Mouse (Mus musculus) layer of hippocampus, adult 11-12 months (tissue): ENCODE results near the gene Stk38l.

ENCODE experiments used
- DNase-seq: peaks from one replicate; pipeline ENCODE4 v3.0.0; 2022; ENCODE audit warnings: low spot score

Stk38l gene

DNA sequence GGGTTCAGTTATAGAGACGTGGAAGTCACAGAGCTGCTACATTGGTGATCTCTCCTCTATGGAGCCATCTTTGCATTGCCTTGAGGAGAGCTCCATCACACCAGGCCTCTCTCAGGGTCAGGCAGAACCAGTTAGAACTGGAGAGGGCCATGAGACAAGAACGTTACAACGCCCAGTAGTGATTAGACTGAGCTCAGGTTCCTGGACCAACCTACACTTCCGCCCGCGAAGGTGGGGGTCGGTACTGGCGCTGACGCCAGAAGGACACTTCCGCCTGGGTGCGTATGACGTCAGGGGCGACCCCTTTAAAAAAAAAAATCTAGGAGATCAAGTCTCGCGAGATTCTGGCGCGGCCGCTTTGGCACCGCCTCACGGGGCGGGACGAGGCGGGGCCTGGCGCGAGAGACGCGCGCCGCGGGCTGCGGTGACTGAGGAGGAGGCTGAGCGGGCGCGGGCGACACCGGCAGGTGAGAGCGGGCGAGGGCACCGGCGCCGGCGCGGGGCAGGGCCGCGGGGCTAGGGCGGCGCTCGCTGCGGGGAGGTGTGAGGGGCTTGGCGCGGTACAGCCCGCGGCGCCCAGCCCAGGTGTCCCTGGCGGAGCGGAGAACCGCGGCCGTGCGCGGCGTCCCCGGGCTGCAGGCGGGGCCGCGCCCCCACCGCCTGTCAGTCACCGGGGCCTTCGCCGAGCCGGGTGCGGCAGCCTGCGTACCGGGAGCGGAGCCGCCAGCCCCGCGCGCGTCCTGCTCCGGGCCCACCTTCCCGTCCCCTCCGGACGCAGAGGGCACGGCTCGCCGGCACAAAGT, at the start of gene Stk38l:
TSS of gene Stk38l (plus strand) at position 415 of the 803 bp plus-strand sequence.
- peak; percentile 95 for DNase-seq

- DNase-seq: no peak
These were observed 47.9 kb upstream of the Stk38l start for GRCm38 (mm10) chr6:146676904-146677303.

DNA sequence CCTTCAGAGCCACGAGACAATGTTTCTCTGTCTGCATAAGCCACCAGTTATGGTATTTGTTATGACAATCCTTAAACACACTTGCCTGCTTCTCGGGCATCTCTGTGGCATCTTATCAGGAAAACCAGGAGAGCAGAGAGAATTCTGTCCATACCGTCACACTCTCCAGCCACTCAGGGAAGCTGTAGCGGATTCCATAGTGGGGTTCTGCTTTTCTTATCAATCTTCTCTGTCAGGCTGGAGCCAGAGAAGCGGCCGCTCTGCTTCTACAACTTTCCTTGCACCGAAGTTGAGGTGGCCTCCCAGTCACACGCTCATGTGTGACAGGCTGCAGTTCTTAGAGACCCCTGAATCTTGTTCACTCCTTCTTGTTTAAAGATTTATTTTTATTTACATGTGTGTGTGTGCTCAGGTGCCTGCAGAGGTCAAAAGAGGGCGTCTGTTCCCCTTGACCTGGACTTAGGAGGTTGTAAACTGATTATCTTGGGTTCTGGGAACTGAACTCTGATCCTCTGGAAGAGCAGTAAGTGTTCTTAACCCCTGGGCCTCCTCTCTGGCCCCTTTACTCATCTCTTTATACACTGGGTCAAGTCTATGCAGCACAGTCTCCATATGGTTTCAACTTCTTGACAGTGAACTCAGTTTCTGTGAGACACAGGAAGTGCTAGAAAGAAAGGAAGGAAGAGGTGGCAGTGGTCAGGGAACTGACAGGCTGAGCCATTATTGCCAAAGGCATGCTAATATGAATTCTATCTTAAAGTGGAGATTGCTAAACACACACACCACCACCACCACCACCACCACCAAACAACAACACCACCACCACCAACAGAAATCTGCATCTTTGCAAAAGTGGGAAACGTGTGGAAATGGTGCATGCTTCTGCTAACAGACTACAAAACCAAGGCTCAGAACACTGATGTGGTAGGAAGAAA, 46.4 kb upstream of the Stk38l start:
- no peak for DNase-seq

GRCm38 (mm10) chr6:146683881-146684280, 40.9 kb upstream of the Stk38l start:
- no peak for DNase-seq

GRCm38 (mm10) chr6:146685781-146686308, 39.0 kb upstream of the Stk38l start:
- DNase-seq: peak; percentile 19

DNA sequence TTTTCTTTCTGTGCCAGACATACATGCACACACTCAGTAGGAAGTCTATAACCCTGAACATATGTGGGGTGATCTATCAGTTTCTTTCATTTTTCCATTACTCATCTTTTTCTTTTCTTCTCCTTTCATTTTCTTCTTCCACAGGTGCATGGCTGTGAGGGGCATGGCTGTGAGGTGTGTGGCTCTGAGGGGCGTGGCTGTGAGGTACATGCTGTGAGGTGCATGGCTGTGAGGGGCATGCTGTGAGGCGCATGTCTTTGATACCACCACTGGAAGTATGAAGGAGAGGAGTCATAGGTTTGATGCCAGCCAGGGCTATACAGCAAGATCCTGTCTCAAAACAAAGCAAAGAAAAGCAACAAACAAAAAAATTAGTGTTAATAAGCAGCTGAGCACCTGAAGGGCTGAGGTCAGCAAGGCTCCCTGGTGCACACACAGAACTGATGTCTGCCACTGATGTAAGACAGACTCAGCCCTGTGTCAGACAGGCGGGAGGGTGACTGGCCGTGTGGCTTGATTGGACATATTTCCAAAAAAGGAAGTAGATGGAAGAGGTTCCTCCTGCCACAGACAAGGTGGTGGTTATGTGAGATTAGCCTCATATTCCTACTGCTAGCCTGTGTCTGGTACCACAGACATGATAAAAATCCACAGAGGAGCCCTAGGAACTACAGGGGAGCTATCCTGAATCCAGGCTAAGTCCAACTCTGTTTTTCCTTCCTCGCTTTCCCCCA, 38.2 kb upstream of the Stk38l start:
- no peak for DNase-seq

- no peak for DNase-seq
These were observed 36.8 kb upstream of the Stk38l start for GRCm38 (mm10) chr6:146688010-146688409.

GRCm38 (mm10) chr6:146688861-146689260, 35.9 kb upstream of the Stk38l start:
- no peak for DNase-seq

GRCm38 (mm10) chr6:146697767-146698166, 27.0 kb upstream of the Stk38l start:
- no peak for DNase-seq

- no peak for DNase-seq
These were observed 26.4 kb upstream of the Stk38l start for GRCm38 (mm10) chr6:146698376-146698775.

- no peak for DNase-seq
These were observed 24.3 kb upstream of the Stk38l start for GRCm38 (mm10) chr6:146700461-146700860.

GRCm38 (mm10) chr6:146702126-146702881, 22.5 kb upstream of the Stk38l start:
- no peak for DNase-seq

DNA sequence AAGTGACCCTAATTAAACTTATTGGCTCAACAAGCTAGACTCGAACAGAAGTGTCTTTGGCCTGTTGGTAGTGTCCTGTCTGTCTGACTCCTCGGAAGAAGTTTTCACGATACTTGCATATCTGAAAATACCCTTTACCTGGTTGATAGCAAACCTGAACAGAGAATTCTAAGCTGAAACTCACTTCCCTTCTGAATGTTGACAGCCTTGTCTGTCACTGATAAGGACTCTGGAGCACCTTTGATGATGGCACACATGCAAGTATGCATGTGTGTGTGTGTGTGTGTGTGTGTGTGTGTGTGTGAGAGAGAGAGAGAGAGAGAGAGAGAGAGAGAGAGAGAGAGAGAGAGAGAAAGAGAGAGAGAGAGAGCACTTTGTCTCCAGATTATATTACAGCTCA, 21.4 kb upstream of the Stk38l start:
- no peak for DNase-seq

GRCm38 (mm10) chr6:146705631-146706030, 19.2 kb upstream of the Stk38l start:
- no peak for DNase-seq

- no peak for DNase-seq
These were observed 5.2 kb upstream of the Stk38l start for GRCm38 (mm10) chr6:146719606-146720005.

DNA sequence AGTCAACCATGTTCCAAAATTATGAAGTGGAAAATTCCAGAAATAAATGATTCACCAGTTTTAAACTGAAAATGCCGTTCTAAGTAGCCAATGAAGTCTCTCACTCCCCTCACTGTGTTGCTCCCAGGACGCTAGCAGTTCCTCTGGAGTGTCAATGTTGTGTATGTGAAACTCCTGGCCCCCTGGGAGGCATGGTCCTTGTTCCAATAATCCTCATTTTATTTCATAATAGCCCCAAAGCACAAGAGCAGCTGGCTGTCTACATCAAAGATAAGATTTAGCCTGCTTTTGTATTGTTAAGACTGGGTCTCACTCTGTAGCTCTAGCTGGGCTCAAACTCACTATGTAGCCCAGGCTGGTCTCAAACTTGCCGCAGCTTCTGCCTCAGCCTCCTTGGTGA, 990 bp upstream of the Stk38l start:
- no peak for DNase-seq

GRCm38 (mm10) chr6:146725384-146725791, 593 bp downstream of the Stk38l start:
- DNase-seq: peak; percentile 35

DNA sequence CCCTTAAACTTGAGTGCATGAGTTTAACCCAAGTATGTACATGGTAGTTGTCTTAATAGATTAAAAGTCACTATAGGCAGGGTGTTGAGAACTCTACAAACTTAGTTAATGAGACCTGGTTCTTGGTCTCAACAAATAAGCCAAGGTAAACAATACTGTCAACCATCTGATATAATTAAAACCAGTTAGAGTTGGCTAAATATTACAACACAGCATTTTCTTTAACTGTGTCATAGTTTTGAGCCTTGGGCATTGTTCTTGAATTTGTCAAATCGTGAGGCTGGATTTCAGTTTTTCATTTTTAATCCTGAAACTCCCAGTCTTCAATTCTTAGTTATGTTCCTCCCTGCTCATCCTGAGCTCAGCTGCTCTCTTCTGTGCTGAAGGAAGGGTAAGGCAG, 6.2 kb downstream of the Stk38l start:
- no peak for DNase-seq

- DNase-seq: no peak
These were observed 6.9 kb downstream of the Stk38l start for GRCm38 (mm10) chr6:146731692-146732091.

DNA sequence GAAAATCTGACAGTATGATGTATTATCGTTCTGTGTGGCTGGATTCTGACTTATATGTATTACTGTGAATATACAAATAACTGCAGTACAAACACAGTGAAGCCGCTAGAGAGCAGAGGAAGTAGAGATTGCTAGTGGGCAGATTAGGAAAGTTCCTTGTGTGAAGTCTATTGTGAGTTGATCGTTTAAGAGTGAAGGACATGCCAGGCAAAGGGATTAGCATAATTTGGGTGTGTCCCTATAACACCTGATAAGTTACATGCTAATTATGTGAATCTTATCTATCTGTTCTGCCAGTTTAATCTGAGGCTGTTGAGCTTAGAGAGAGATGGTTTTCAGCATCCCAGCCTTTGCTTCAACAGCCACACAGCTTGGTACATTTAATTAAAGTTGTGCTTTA, 7.4 kb downstream of the Stk38l start:
- no peak for DNase-seq

GRCm38 (mm10) chr6:146732676-146733075, 7.9 kb downstream of the Stk38l start:
- DNase-seq: no peak
